Mouse (Mus musculus): ENCODE data around the gene Arvcf.

DNA sequence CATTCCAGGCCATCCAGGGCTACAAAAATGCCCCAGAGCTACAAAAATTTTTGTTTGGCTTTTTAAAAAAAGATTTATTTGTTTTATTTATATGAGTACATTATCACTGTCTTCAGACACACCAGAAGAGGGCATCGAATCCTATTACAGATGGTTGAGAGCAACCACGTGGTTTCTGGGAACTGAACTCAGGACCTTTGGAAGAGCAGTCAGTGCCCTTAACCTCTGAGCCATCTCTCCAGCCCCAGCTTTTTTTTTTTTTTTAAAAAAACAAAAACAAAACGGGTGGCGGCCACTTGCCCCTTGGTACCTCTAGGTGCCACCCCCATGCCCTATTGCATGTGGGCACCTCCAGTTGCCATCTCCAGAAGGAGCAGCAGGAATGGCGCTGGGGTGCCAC is 69.5 kb downstream of the Arvcf start:
- TF ChIP-seq EP300 (IDR thresholded peaks at IDR 0.05; ENCODE audit: low read depth) (no peak), CTCF (IDR thresholded peaks at IDR 0.05; ENCODE audit: low read depth) (no peak)
